Mouse (Mus musculus): Measurements from ENCODE around the gene Shq1. TPM values are rescaled to one million over a fixed set of nuclear protein-coding genes. Genes with fewer than 3 reads are reported as not detected.

Gene Shq1
- total RNA-seq, 2 experiments from 2014 or later = 5.3 to 7.0 TPM

GRCm38 (mm10) chr6:100676461-100676860 lies 5.5 kb upstream of the Shq1 start:
- no peak for DNase-seq (ENCODE audit: low spot score in 2 of 2)
- intact Hi-C loops (cut with DNase I) = loop anchor here (5.0 to 10.0 kb wide), 2 partner anchors 156 to 578 kb away; partner anchors contain the start of gene Ppp4r2

DNA sequence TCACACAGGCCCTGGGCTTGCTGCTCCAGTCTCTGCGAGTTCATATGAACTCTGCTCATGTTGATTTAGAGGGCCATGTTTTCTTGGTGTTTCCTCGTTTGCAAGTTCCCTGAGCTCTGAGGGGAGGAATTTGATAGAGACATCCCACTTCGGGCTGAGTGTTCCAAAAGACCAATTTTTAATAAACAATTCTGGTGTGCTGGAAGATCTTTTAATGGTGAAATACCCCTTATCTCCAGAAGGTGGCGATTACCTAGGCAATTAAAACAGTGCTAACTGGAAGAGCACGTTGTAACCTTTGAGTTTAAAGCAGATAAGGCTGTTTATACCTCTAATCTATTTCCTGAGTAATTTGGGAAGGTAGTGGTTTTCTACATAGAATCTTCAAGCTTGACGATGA lies 4.0 kb upstream of the Shq1 start:
- intact Hi-C loops (cut with DNase I) = loop anchor here (1.0 to 10.0 kb wide), 5 partner anchors 8 to 580 kb away; partner anchors contain the start of gene Ppp4r2
- DNase-seq (ENCODE audit: low spot score in 2 of 2) = peak; percentile 17 to 41

GRCm38 (mm10) chr6:100671401-100671800 lies 444 bp upstream of the Shq1 start:
- no peak for DNase-seq (ENCODE audit: low spot score in 2 of 2)
- intact Hi-C loops (cut with DNase I) = loop anchor here (5.0 to 10.0 kb wide), 2 partner anchors 526 to 583 kb away; no protein-coding TSS in a partner anchor

DNA sequence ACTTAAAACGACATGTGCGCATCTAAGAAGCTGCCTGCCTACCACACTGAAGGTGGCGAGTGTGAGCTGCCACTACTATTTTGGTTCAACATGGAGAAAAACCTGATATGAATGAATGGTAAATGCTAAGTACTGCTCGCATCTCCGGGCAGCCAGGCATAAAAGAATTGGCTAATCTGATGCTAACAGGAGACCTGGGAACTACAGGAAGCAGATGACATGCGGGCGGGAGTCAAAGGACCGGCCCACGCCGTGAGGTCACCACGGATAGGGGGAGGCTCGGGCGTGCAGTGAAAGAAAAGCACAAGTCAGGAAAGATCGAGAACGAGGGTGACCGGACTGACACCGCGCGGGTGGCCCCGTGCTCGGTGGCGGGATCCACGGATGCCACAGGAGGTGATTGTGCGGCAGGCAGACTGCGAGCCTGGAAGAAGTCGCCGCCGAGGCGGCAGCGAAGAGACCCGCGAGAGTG lies 551 bp downstream of the Shq1 start:
- DNase-seq (ENCODE audit: low spot score in 2 of 2) = peak; percentile 29 to 30
- intact Hi-C loops (cut with DNase I) = loop anchor here (5.0 to 10.0 kb wide), 2 partner anchors 527 to 584 kb away; no protein-coding TSS in a partner anchor

DNA sequence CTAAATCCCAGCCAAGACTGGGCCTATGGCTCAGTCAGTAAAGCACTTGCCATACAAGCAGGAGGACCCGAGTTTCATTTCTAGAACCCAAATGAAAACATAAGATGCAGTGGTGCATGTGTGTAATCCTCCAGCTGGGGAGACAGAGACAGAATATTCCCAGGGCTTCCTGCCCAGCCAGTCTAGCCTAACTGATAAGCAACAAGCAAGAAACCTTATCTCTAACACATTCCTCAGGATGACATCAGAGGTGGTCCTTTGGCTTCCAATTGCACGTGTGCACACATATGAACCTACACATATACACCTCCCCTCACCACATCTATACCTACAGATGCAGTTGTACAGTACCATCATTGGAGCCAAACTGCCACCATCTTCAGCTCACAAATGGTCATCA lies 2.1 kb downstream of the Shq1 start:
- no peak for DNase-seq (ENCODE audit: low spot score in 2 of 2)
- intact Hi-C loops (cut with DNase I) = no loop called here

DNA sequence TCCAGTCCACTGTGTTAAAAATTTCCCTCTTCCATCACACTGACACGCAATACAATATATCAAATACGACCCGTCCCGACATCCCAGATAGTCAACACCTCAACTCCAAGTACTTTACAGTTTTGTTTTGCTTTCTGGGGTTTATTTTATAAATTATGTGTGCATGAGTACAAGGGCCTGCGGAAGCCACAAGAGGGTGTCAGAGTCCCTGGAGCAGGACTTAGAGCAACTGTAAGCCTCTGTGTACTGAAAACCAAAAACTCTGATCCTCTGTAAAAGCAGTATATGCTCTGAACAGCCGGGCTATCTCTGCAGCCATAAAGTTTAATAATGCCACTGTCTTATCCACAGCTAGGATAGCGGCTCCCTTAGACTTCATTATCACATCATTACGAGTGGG lies 3.3 kb downstream of the Shq1 start:
- intact Hi-C loops (cut with DNase I) = no loop called here
- DNase-seq (ENCODE audit: low spot score in 2 of 2) = no peak

GRCm38 (mm10) chr6:100662224-100662623 lies 8.7 kb downstream of the Shq1 start:
- intact Hi-C loops (cut with DNase I) = no loop called here
- DNase-seq (ENCODE audit: low spot score in 2 of 2) = no peak

DNA sequence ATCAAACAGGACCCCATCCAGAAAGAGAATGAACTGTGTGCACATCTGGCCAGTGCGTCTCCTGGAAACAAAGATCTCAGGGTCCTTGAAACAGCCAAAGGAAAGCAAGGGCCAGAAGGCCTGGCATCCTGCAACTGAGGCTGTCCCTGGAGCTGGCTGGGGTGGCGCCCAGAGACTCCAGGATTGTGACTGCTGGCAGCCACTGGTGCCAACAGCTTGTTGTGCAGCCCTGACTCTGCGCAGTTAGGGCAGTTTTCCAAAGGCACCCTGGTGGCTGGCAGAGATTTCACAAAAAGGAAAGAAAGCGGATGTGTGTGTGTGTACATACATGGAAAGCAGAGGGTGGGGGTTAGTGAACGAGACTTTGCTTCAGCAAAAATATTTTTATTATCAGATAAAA lies 10.6 kb downstream of the Shq1 start:
- intact Hi-C loops (cut with DNase I) = no loop called here
- DNase-seq (ENCODE audit: low spot score in 2 of 2) = peak; percentile 59 to 68

GRCm38 (mm10) chr6:100652535-100652934 lies 18.4 kb downstream of the Shq1 start:
- intact Hi-C loops (cut with DNase I) = no loop called here
- no peak for DNase-seq (ENCODE audit: low spot score in 2 of 2)

- intact Hi-C loops (cut with DNase I) = loop anchor here (5.0 kb wide), 2 partner anchors 745 to 845 kb away; no protein-coding TSS in a partner anchor
These were observed 23.8 kb downstream of the Shq1 start for GRCm38 (mm10) chr6:100647196-100647595.

DNA sequence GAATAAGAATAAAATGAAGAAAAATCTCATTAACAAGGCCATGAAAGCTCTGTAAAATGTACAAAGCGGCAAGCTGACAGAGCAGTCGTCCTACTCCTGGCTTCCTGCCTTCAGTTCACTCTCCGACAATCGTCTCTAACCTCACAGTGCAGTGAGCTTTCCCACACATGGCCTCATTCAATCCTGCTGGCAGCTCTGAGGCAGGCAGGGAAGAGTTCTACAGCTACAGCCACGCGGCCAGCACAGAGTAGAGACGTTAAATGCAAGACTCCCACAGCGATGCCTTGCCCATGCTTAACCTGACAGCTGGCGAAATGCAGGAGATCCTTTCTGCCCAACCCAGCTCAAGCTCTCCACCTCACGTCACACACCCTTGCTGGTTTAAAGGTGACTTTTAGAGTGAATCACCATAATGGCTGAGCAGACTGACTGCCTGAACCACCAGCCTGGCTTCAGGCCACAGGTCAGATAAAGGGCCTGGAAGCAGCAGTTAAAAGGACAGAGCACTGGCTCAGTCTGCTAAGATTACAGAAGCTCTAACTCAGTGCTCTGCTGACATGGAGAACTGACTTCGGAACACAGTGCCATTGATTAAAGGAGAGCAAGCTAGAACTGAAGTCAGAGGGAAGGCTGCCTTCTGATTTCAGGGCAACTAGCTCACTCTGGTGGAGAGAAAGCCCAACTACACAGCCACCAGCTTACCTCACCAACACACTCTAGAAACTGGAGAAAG lies 25.3 kb downstream of the Shq1 start:
- peak; percentile 67 to 69 for DNase-seq (ENCODE audit: low spot score in 2 of 2)
- intact Hi-C loops (cut with DNase I) = loop anchor here (5.0 kb wide), 2 partner anchors 743 to 843 kb away; no protein-coding TSS in a partner anchor

More at GRCm38 (mm10) chr6:100647196-100647595, 23.8 kb downstream of the Shq1 start:
- DNase-seq (ENCODE audit: low spot score in 2 of 2) = peak in 1 of 2 experiments; percentile 18

DNA sequence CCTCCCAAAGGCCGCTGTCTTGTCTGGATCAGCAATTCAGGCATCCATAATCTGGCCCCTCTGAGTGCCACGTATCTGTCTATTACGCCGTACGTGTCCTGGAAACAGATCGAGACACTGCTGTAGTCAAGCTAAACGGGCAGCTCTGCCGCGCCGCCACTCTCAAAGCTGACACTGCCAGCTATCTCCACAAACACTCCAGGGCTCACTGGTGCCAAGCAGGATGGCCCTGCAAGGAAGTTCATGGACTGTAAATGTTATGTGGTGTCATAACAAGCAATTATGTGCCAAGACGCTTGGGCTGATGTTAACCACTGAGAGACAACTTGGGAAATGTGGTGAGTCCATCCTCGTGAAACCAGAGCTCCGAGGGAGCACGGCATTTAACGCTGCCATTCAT lies 26.3 kb downstream of the Shq1 start:
- intact Hi-C loops (cut with DNase I) = loop anchor here (5.0 kb wide), 2 partner anchors 742 to 842 kb away; no protein-coding TSS in a partner anchor
- no peak for DNase-seq (ENCODE audit: low spot score in 2 of 2)

- DNase-seq (ENCODE audit: low spot score in 2 of 2) = no peak
- intact Hi-C loops (cut with DNase I) = no loop called here
These were observed 28.2 kb downstream of the Shq1 start for GRCm38 (mm10) chr6:100642786-100643185.

DNA sequence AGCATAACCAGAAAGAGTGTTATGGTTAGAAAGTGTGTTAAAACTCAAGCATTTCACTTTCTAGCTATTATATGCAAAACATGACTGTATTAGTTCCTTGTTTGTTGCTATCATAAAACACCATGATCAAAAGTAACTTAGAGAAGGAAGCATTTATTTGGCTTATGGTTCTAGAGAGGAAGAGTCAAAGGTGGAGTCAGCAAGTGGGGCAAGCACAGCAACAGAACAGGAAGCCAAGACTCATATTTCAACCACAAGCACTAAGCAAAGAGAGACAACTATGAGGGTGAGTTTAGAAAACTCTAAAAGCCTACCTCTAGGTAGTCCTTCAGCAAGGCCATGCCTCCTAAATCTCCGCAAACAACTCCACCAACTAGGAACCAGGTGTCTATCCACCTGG lies 30.4 kb downstream of the Shq1 start:
- intact Hi-C loops (cut with DNase I) = no loop called here
- DNase-seq (ENCODE audit: low spot score in 2 of 2) = no peak

DNA sequence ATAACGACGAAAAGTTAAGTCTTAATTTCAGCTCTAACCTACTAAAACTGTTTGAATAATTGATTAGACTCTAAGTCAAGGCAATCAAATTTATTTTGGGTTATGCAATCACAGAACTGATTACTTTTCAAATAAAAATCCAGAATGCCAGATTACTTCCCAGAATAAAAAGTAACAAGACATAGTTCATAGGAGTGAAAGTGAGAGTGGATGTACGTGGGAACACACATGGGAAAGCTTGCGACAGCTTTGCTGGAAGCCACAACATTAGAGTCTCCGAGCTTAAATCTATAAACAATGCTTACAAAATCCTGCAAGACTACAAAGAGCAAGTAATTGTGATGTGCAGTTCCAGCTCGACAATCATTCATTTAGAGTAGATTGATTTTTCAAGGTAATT lies 41.9 kb downstream of the Shq1 start:
- no peak for DNase-seq (ENCODE audit: low spot score in 2 of 2)
- intact Hi-C loops (cut with DNase I) = no loop called here

DNA sequence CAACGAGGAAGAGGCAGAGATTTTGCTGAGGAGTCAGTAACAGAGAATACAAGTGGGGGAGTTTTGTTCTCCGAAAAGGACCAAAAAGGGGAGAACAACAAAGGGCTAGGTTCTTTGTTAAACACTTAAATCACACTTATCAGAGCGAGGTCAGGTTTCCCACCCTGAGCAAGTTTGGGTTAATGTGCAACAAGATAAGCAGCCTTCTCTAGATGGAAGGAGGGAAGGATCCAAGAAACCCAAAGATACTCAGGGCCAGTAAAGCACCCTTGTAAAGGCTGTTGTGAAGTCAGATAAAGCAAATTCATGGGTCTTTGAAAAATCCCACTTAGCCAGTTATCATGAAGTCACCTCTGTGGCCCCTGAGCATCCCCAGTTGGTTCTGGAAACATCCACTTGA lies 42.7 kb downstream of the Shq1 start:
- no peak for DNase-seq (ENCODE audit: low spot score in 2 of 2)
- intact Hi-C loops (cut with DNase I) = no loop called here

GRCm38 (mm10) chr6:100623922-100624321 lies 47.0 kb downstream of the Shq1 start:
- intact Hi-C loops (cut with DNase I) = no loop called here
- no peak for DNase-seq (ENCODE audit: low spot score in 2 of 2)

DNA sequence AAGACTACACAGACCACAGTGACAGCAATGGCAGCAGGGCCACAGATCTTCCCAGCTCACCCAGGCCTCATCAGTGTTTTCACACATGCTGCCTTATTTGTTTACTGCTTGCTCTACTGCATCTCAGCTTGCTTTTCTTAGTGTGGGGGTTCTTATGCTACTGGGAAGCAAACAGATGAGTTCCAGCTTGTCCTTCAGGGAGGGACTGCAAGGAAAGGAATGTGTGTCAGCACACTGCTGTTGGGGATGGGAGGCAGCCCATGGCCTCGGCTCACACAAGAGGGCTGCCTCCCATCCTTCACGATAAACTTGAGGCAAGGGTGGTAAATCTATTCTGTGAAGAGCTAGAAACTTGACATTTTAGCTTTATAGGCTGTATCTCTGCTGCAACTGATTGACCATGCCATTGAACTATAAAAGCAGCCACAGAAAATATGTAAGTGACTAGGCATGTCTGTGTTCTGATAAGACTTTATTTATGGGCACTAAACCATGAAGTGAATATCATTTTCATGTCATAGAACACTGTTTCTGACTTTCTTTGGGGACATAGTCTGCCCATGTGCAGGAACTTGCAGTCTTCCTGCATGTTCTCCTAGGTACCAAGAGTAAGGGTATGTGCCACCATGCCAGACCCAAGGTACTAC lies 48.0 kb downstream of the Shq1 start:
- no peak for DNase-seq (ENCODE audit: low spot score in 2 of 2)
- intact Hi-C loops (cut with DNase I) = no loop called here

- DNase-seq (ENCODE audit: low spot score in 2 of 2) = no peak
- intact Hi-C loops (cut with DNase I) = no loop called here
These were observed 50.5 kb downstream of the Shq1 start for GRCm38 (mm10) chr6:100620411-100620810.

DNA sequence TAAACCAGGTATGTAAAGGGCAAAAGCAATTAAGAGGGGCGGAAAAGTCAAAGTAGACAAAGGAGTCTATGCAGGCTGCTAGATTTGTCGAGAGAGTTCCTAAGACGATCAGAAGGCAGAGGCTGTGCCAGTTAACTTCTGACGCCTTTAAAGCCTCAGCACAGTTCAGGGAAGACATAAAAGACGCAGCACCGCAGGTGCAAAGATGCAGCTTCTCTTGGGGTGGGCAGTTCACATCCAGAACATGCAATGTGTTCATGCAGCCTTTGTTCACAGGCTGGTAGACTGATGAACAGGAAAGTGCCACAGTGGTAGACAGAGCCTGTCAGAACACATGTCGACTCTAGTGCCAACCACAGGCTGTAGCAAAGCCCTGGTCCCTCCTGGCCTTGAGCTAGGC lies 51.6 kb downstream of the Shq1 start:
- intact Hi-C loops (cut with DNase I) = no loop called here
- DNase-seq (ENCODE audit: low spot score in 2 of 2) = no peak
